In the genomic region with DNA sequence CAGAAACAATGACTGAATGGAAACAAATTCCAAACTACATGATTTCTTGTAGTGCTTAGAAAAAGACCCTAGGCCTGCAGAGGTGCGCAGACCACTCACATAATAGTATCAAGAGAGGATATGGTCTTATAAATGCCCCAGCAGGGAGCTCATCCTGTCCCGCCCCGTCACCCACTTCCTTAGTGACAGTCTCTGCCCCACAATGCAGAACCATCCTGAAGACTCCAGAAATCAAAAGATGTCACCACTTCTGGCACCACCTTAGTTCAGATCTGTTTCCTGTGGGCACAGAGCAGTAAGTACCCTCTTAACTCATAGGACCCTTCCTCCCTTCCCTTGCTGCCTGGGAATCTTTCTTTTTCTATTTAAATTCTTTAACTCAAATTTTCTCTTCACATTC, we compare ENCODE assay signal across 22 mouse cellular contexts.
"Had no signal": no experiment of that assay in that cellular context is flagged by ENCODE, and none has a peak within 500 bp of the region (broad histone marks: within the 10 kb centered on the region; RNA-seq: fewer than 3 reads in every experiment).

No protein-coding gene starts in this region.

- H3K9me3 ChIP-seq: liver, embryonic 13.5 days; liver, embryonic 15.5 days; lung, embryonic 15.5 days; megakaryocyte, embryonic 14.5 days; midbrain, embryonic 13.5 days; neural tube, embryonic 13.5 days; neural tube, embryonic 15.5 days had no signal

- H3K4me2 ChIP-seq: liver, embryonic 11.5 days; liver, embryonic 13.5 days; liver, embryonic 15.5 days; lung, embryonic 15.5 days; midbrain, embryonic 11.5 days; midbrain, embryonic 13.5 days; neural tube, embryonic 13.5 days; neural tube, embryonic 15.5 days had no signal

- ATAC-seq: liver, postnatal 0 days; lung, postnatal 0 days; midbrain, embryonic 13.5 days; midbrain, embryonic 16.5 days had no signal

- H3K4me3 ChIP-seq: liver, embryonic 13.5 days; liver, embryonic 15.5 days; lung, embryonic 15.5 days; megakaryocyte, embryonic 14.5 days; midbrain, embryonic 13.5 days; neural tube, embryonic 13.5 days; neural tube, embryonic 15.5 days had no signal

- H3K9ac ChIP-seq: liver, embryonic 13.5 days; liver, embryonic 15.5 days; liver, postnatal 0 days; lung, embryonic 15.5 days; midbrain, embryonic 13.5 days; neural tube, embryonic 13.5 days; neural tube, embryonic 15.5 days had no signal

- H3K27ac ChIP-seq: liver, embryonic 13.5 days; liver, embryonic 15.5 days; lung, embryonic 15.5 days; macrophage; midbrain, embryonic 13.5 days; neural tube, embryonic 13.5 days; neural tube, embryonic 15.5 days had no signal

- H3K4me1 ChIP-seq: liver, embryonic 13.5 days; liver, embryonic 15.5 days; lung, embryonic 15.5 days; midbrain, embryonic 13.5 days; neural tube, embryonic 13.5 days; neural tube, embryonic 15.5 days had no signal

- DNase-seq: liver, embryonic 13.5 days; liver, postnatal 0 days; lung, adult 2 months; lung, postnatal 14 days; lung, postnatal 36 days; retina, postnatal 1 day; right cerebral cortex, adult 18-20 months; right cerebral cortex, postnatal 25 days; right cerebral cortex, postnatal 4 days; spleen, adult 18-20 months; thymus, adult 18-20 months had no signal

- H3K27me3 ChIP-seq: liver, embryonic 13.5 days; liver, embryonic 15.5 days; lung, embryonic 15.5 days; megakaryocyte, embryonic 14.5 days; midbrain, embryonic 13.5 days; neural tube, embryonic 13.5 days; neural tube, embryonic 15.5 days had no signal
